Mouse (Mus musculus): Measurements from ENCODE around the gene Phactr4. TPM values are rescaled to one million over a fixed set of nuclear protein-coding genes. Genes with fewer than 3 reads are reported as not detected.

Gene Phactr4
- polyA plus RNA-seq, 1 experiment from 2014 or later: 19.5 TPM

GRCm38 (mm10) chr4:132367480-132368201 lies 54.6 kb downstream of the Phactr4 start:
- Histone ChIP-seq H3K4me3 (no peak overlapping the region), H3K4me2 (no peak overlapping the region), H3K9ac (no peak overlapping the region), H3K9me3 (replicated peaks) (no peaks in the 10 kb centered on the region), H3K27me3 (replicated peaks) (no peaks in the 10 kb centered on the region), H3K27ac (ENCODE audit: poor library complexity, severe bottlenecking) (no peak overlapping the region), H3K4me1 (replicated peaks) (no peaks in the 10 kb centered on the region), H3K36me3 (peaks cover 90% of the 10 kb centered on the region)
- 91% methylated on average over 18 of the region's 18 CpGs for WGBS
- no peak for ATAC-seq (ENCODE audit: insufficient number of reproducible peaks, low FRiP score)

GRCm38 (mm10) chr4:132365450-132366060 lies 56.7 kb downstream of the Phactr4 start:
- Histone ChIP-seq H3K27me3 (replicated peaks) (no peaks in the 10 kb centered on the region), H3K4me2 (no peak overlapping the region), H3K4me3 (no peak overlapping the region), H3K9ac (no peak overlapping the region), H3K36me3 (peaks cover 89% of the 10 kb centered on the region), H3K9me3 (replicated peaks) (no peaks in the 10 kb centered on the region), H3K4me1 (replicated peaks) (no peaks in the 10 kb centered on the region), H3K27ac (ENCODE audit: poor library complexity, severe bottlenecking) (no peak overlapping the region)
- WGBS: 80% methylated on average over 13 of the region's 13 CpGs
- ATAC-seq (ENCODE audit: insufficient number of reproducible peaks, low FRiP score): no peak

- H3K4me1 ChIP-seq (replicated peaks): peaks cover 3% of the 10 kb centered on the region; the same call in 1 of the 2 replicates
- H3K9me3 ChIP-seq (replicated peaks): no peaks in the 10 kb centered on the region
- 95% methylated on average over 11 of the region's 11 CpGs for WGBS
- peaks cover 88% of the 10 kb centered on the region for H3K36me3 ChIP-seq
- ATAC-seq (ENCODE audit: insufficient number of reproducible peaks, low FRiP score): no peak
- no peak overlapping the region for H3K9ac ChIP-seq
- H3K27ac ChIP-seq (ENCODE audit: poor library complexity, severe bottlenecking): no peak overlapping the region
- no peak overlapping the region for H3K4me2 ChIP-seq
- H3K27me3 ChIP-seq (replicated peaks): no peaks in the 10 kb centered on the region
- H3K4me3 ChIP-seq: no peak overlapping the region
These were observed 58.8 kb downstream of the Phactr4 start for GRCm38 (mm10) chr4:132363487-132363886.

GRCm38 (mm10) chr4:132359510-132359909 lies 62.8 kb downstream of the Phactr4 start:
- H3K9ac ChIP-seq: no peak overlapping the region

GRCm38 (mm10) chr4:132356170-132356569 lies 66.1 kb downstream of the Phactr4 start:
- no peaks in the 10 kb centered on the region for H3K9me3 ChIP-seq (replicated peaks)
- ATAC-seq (ENCODE audit: insufficient number of reproducible peaks, low FRiP score): peak; percentile 76
- no peak overlapping the region for H3K4me3 ChIP-seq
- H3K27ac ChIP-seq (ENCODE audit: poor library complexity, severe bottlenecking): no peak overlapping the region
- no peaks in the 10 kb centered on the region for H3K27me3 ChIP-seq (replicated peaks)
- peaks cover 23% of the 10 kb centered on the region for H3K4me1 ChIP-seq (replicated peaks)
- WGBS: 35% methylated on average over 12 of the region's 12 CpGs
- no peak overlapping the region for H3K4me2 ChIP-seq
- H3K9ac ChIP-seq: no peak overlapping the region
- peaks cover 49% of the 10 kb centered on the region for H3K36me3 ChIP-seq

More at GRCm38 (mm10) chr4:132359510-132359909, 62.8 kb downstream of the Phactr4 start:
- Histone ChIP-seq H3K4me1 (replicated peaks) (peaks cover 4% of the 10 kb centered on the region; the same call in 1 of the 2 replicates), H3K27me3 (replicated peaks) (no peaks in the 10 kb centered on the region), H3K36me3 (peaks cover 69% of the 10 kb centered on the region), H3K9me3 (replicated peaks) (no peaks in the 10 kb centered on the region), H3K4me2 (no peak overlapping the region), H3K27ac (ENCODE audit: poor library complexity, severe bottlenecking) (peak overlapping the region; percentile 23; the same call in 1 of the 2 replicates), H3K4me3 (no peak overlapping the region)
- no peak for ATAC-seq (ENCODE audit: insufficient number of reproducible peaks, low FRiP score)
- 82% methylated on average over 4 of the region's 4 CpGs for WGBS

- Histone ChIP-seq H3K36me3 (peaks cover 50% of the 10 kb centered on the region), H3K9me3 (replicated peaks) (no peaks in the 10 kb centered on the region), H3K4me3 (no peak overlapping the region), H3K27me3 (replicated peaks) (no peaks in the 10 kb centered on the region), H3K27ac (ENCODE audit: poor library complexity, severe bottlenecking) (no peak overlapping the region), H3K9ac (no peak overlapping the region), H3K4me2 (no peak overlapping the region), H3K4me1 (replicated peaks) (peaks cover 27% of the 10 kb centered on the region)
- ATAC-seq (ENCODE audit: insufficient number of reproducible peaks, low FRiP score): no peak
- WGBS: 84% methylated on average over 3 of the region's 3 CpGs
These were observed 66.9 kb downstream of the Phactr4 start for GRCm38 (mm10) chr4:132355403-132355802.

- Histone ChIP-seq H3K27ac (ENCODE audit: poor library complexity, severe bottlenecking) (0 out of 2 replicates have a peak overlapping the region, but pooled peaks have one; percentile 13), H3K4me3 (no peak overlapping the region), H3K27me3 (replicated peaks) (no peaks in the 10 kb centered on the region), H3K4me1 (replicated peaks) (peaks cover 26% of the 10 kb centered on the region), H3K9me3 (replicated peaks) (no peaks in the 10 kb centered on the region), H3K4me2 (no peak overlapping the region), H3K9ac (no peak overlapping the region), H3K36me3 (peaks cover 44% of the 10 kb centered on the region)
- 92% methylated on average over 4 of the region's 4 CpGs for WGBS
- ATAC-seq (ENCODE audit: insufficient number of reproducible peaks, low FRiP score): no peak
These were observed 67.7 kb downstream of the Phactr4 start for GRCm38 (mm10) chr4:132354571-132354970.

GRCm38 (mm10) chr4:132353481-132353885 lies 68.8 kb downstream of the Phactr4 start, which contains the start of gene Rcc1:
TSS of gene Rcc1 (minus strand) at chr4:132353605.
- Histone ChIP-seq H3K27ac (ENCODE audit: poor library complexity, severe bottlenecking) (peak within 1 kb of the TSS; percentile 91), H3K4me1 (replicated peaks) (peaks cover 23% of the 10 kb centered on the region), H3K9me3 (replicated peaks) (no peaks in the 10 kb centered on the region), H3K36me3 (peaks cover 37% of the 10 kb centered on the region), H3K9ac (peak within 1 kb of the TSS; percentile 90), H3K4me3 (peak within 1 kb of the TSS; percentile 95), H3K4me2 (peak within 1 kb of the TSS; percentile 94), H3K27me3 (replicated peaks) (no peaks in the 10 kb centered on the region)
- 0% methylated on average over 31 of the region's 31 CpGs for WGBS
- ATAC-seq (ENCODE audit: insufficient number of reproducible peaks, low FRiP score): peak; percentile 91

GRCm38 (mm10) chr4:132352739-132353138 lies 69.5 kb downstream of the Phactr4 start:
- peak overlapping the region; percentile 90 for H3K9ac ChIP-seq
- peak overlapping the region; percentile 94 for H3K4me2 ChIP-seq
- H3K9me3 ChIP-seq (replicated peaks): no peaks in the 10 kb centered on the region
- no peaks in the 10 kb centered on the region for H3K27me3 ChIP-seq (replicated peaks)
- no peak for ATAC-seq (ENCODE audit: insufficient number of reproducible peaks, low FRiP score)
- H3K27ac ChIP-seq (ENCODE audit: poor library complexity, severe bottlenecking): peak overlapping the region; percentile 91
- peaks cover 31% of the 10 kb centered on the region for H3K36me3 ChIP-seq
- WGBS: under 1% methylated on average over 14 of the region's 14 CpGs
- peaks cover 23% of the 10 kb centered on the region for H3K4me1 ChIP-seq (replicated peaks)
- peak overlapping the region; percentile 95 for H3K4me3 ChIP-seq

- peak overlapping the region; percentile 1; the same call in 1 of the 2 replicates for H3K4me3 ChIP-seq
- peaks cover 20% of the 10 kb centered on the region for H3K36me3 ChIP-seq
- peaks cover 23% of the 10 kb centered on the region for H3K4me1 ChIP-seq (replicated peaks)
- no peaks in the 10 kb centered on the region for H3K9me3 ChIP-seq (replicated peaks)
- 34% methylated on average over 1 of the region's 1 CpGs for WGBS
- no peak overlapping the region for H3K27ac ChIP-seq (ENCODE audit: poor library complexity, severe bottlenecking)
- peak overlapping the region; percentile 94 for H3K4me2 ChIP-seq
- ATAC-seq (ENCODE audit: insufficient number of reproducible peaks, low FRiP score): no peak
- peak overlapping the region; percentile 31; the same call in 1 of the 2 replicates for H3K9ac ChIP-seq
- H3K27me3 ChIP-seq (replicated peaks): no peaks in the 10 kb centered on the region
These were observed 70.9 kb downstream of the Phactr4 start for GRCm38 (mm10) chr4:132351401-132351800.

- Histone ChIP-seq H3K4me2 (no peak overlapping the region), H3K9ac (peak overlapping the region; percentile 31; the same call in 1 of the 2 replicates), H3K9me3 (replicated peaks) (no peaks in the 10 kb centered on the region), H3K36me3 (peaks cover 18% of the 10 kb centered on the region), H3K4me1 (replicated peaks) (peaks cover 23% of the 10 kb centered on the region), H3K27me3 (replicated peaks) (no peaks in the 10 kb centered on the region), H3K27ac (ENCODE audit: poor library complexity, severe bottlenecking) (peak overlapping the region; percentile 9; the same call in 1 of the 2 replicates), H3K4me3 (0 out of 2 replicates have a peak overlapping the region, but pooled peaks have one; percentile 1)
- WGBS: 71% methylated on average over 3 of the region's 3 CpGs
- no peak for ATAC-seq (ENCODE audit: insufficient number of reproducible peaks, low FRiP score)
These were observed 71.4 kb downstream of the Phactr4 start for GRCm38 (mm10) chr4:132350854-132351253.

Measured in heart, embryonic 12.5 days (tissue).